Mouse (Mus musculus): ENCODE data around the gene Gm9046. TPM values are rescaled to one million over a fixed set of nuclear protein-coding genes. Genes with fewer than 3 reads are reported as not detected.

The Gm9046 gene
- polyA plus RNA-seq, 1 experiment from 2014 or later = not detected

Other genes with a start within 250 kb of the Gm9046 start
- 17.5 and 18.0 TPM in 2 replicates for gene Mdm1, start 201.4 kb downstream of the Gm9046 start, polyA plus RNA-seq (2015; fragmentation: Nextera tagmentation; extraction: Ambion mirVana)
- not detected in 2 replicates for gene Il22, start 138.3 kb downstream of the Gm9046 start, polyA plus RNA-seq (2015; fragmentation: Nextera tagmentation; extraction: Ambion mirVana)
- 0.13 TPM in 1 of 2 replicates, not detected in the other for gene Gm32717, start 102.5 kb downstream of the Gm9046 start, polyA plus RNA-seq (2015; fragmentation: Nextera tagmentation; extraction: Ambion mirVana)
- gene Gm32802, start 84.6 kb downstream of the Gm9046 start, polyA plus RNA-seq (2015; fragmentation: Nextera tagmentation; extraction: Ambion mirVana) = 0.13 TPM in 1 of 2 replicates, not detected in the other
- gene Iltifb, start 48.2 kb downstream of the Gm9046 start, polyA plus RNA-seq (2015; fragmentation: Nextera tagmentation; extraction: Ambion mirVana) = not detected in 2 replicates
- gene Gm9040, start 16.3 kb downstream of the Gm9046 start, polyA plus RNA-seq (2015; fragmentation: Nextera tagmentation; extraction: Ambion mirVana) = 0.05 TPM in 1 of 2 replicates, not detected in the other
- gene Gm9044, start 10.8 kb downstream of the Gm9046 start, polyA plus RNA-seq (2015; fragmentation: Nextera tagmentation; extraction: Ambion mirVana) = 0.05 TPM in 1 of 2 replicates, not detected in the other
- 0.09 and 0.30 TPM in 2 replicates for gene Gm9045, start 5.4 kb downstream of the Gm9046 start, polyA plus RNA-seq (2015; fragmentation: Nextera tagmentation; extraction: Ambion mirVana)
- 0.05 TPM in 1 of 2 replicates, not detected in the other for gene Gm9048, start 5.4 kb upstream of the Gm9046 start, polyA plus RNA-seq (2015; fragmentation: Nextera tagmentation; extraction: Ambion mirVana)
- gene Gm9049, start 10.8 kb upstream of the Gm9046 start, polyA plus RNA-seq (2015; fragmentation: Nextera tagmentation; extraction: Ambion mirVana) = 0.09 and 0.30 TPM in 2 replicates
- gene Ifng, start 97.8 kb upstream of the Gm9046 start, polyA plus RNA-seq (2015; fragmentation: Nextera tagmentation; extraction: Ambion mirVana) = not detected in 2 replicates